Mouse (Mus musculus) hindbrain, postnatal 0 days (tissue): ENCODE data around the gene Trim9. TPM values are rescaled to one million over a fixed set of nuclear protein-coding genes. Genes with fewer than 3 reads are reported as not detected.

Experiments
- ATAC-seq: fragments of 200-750 bp; cut with Nextera tagmentation; 2 replicates; pipeline ENCODE4 v1.8.0; 2017; ENCODE audit warnings: mild to moderate bottlenecking, moderate TSS enrichment, moderate library complexity
- DNase-seq: peaks from one replicate; pipeline ENCODE4 v3.0.0-alpha.2; 2015; ENCODE audit warnings: low spot score
- H3K27ac ChIP-seq: fragments of 300-500 bp; sonication (generic); 2 replicates; pipeline ENCODE4 v1.5.1; 2014; ENCODE audit warnings: mild to moderate bottlenecking
- H3K27me3 ChIP-seq: fragments of 300-500 bp; sonication (generic); 2 replicates; pipeline ENCODE4 v1.6.1; 2014; ENCODE audit warnings: low read length, mixed read lengths; ENCODE audit not compliant: insufficient read depth
- H3K36me3 ChIP-seq: fragments of 300-500 bp; sonication (generic); 2 replicates; pipeline ENCODE4 v1.6.1; 2014; ENCODE audit warnings: low read length, mixed read lengths; ENCODE audit not compliant: insufficient read depth
- H3K4me1 ChIP-seq: fragments of 300-500 bp; sonication (generic); 2 replicates; pipeline ENCODE4 v1.6.1; 2014; ENCODE audit warnings: antibody characterized with exemption, low read length, mixed read lengths; ENCODE audit not compliant: insufficient read depth
- H3K4me2 ChIP-seq: fragments of 300-500 bp; sonication (generic); 2 replicates; pipeline ENCODE4 v1.6.1; 2014; ENCODE audit warnings: low read depth, mild to moderate bottlenecking, low read length, moderate library complexity, mixed read lengths
- H3K4me3 ChIP-seq: fragments of 300-500 bp; sonication (generic); 2 replicates; pipeline ENCODE4 v1.5.1; 2014; ENCODE audit warnings: low read length
- H3K9ac ChIP-seq: fragments of 300-500 bp; sonication (generic); replicated peaks from 2 replicates; pipeline ENCODE4 v1.6.1; 2014; ENCODE audit warnings: mild to moderate bottlenecking, low read length, moderate library complexity, mixed read lengths
- H3K9me3 ChIP-seq: fragments of 300-500 bp; sonication (generic); 2 replicates; pipeline ENCODE4 v1.6.1; 2016; ENCODE audit warnings: low read length, mixed read lengths
- CTCF ChIP-seq: IDR thresholded peaks from 2 replicates; pipeline ENCODE4 v1.5.1; 2016; ENCODE audit warnings: antibody characterized with exemption, control low read depth, low read depth
- WGBS: fragments of 180-500 bp; shearing (Covaris S2); extraction: QIAGEN DNeasy Blood & Tissue Kit; methylation state at CpG from one replicate; pipeline ENCODE4 v1.1.7; 2014; 5-methylcytosine and 5-hydroxymethylcytosine counted together
- polyA plus RNA-seq: library from polyadenylated mRNA; unstranded; fragments of >200 nt; fragmentation: Nextera tagmentation; extraction: Ambion mirVana; gene quantifications from 2 replicates; pipeline ENCODE4 v1.2.1, GENCODE M21; 2015
- total RNA-seq: library from RNA; depleted of rRNA; stranded (reverse); fragments of >200 nt; gene quantifications from 2 replicates; pipeline ENCODE4 v1.2.3, GENCODE M21; 2014; rRNA removed

The Trim9 gene
- total and polyA plus RNA-seq, 2 experiments from 2014 or later, result 105 to 214 TPM

- no peaks in the 10 kb centered on the region for H3K9me3 ChIP-seq
- no peak for ATAC-seq
- no peaks in the 10 kb centered on the region for H3K27me3 ChIP-seq
- WGBS, result 71% methylated on average over 5 of the region's 5 CpGs
- H3K27ac ChIP-seq, result no peak overlapping the region
- no peak overlapping the region for H3K4me3 ChIP-seq
- H3K9ac ChIP-seq, result no peak overlapping the region
- TF ChIP-seq CTCF, result no peak
- DNase-seq, result no peak
- H3K4me2 ChIP-seq, result no peak overlapping the region
- no peaks in the 10 kb centered on the region for H3K4me1 ChIP-seq
- H3K36me3 ChIP-seq, result no peaks in the 10 kb centered on the region
Measured at GRCm38 (mm10) chr12:70208214-70208613, 139.2 kb downstream of the Trim9 start.

GRCm38 (mm10) chr12:70204433-70204832 is 143.0 kb downstream of the Trim9 start:
- H3K4me2 ChIP-seq, result no peak overlapping the region
- H3K9me3 ChIP-seq, result no peaks in the 10 kb centered on the region
- no peak overlapping the region for H3K4me3 ChIP-seq
- no peak overlapping the region for H3K27ac ChIP-seq
- H3K27me3 ChIP-seq, result no peaks in the 10 kb centered on the region
- no peaks in the 10 kb centered on the region for H3K4me1 ChIP-seq
- H3K36me3 ChIP-seq, result no peaks in the 10 kb centered on the region
- ATAC-seq, result no peak
- DNase-seq, result no peak
- 84% methylated on average over 8 of the region's 8 CpGs for WGBS
- no peak overlapping the region for H3K9ac ChIP-seq
- TF ChIP-seq CTCF, result no peak

DNA sequence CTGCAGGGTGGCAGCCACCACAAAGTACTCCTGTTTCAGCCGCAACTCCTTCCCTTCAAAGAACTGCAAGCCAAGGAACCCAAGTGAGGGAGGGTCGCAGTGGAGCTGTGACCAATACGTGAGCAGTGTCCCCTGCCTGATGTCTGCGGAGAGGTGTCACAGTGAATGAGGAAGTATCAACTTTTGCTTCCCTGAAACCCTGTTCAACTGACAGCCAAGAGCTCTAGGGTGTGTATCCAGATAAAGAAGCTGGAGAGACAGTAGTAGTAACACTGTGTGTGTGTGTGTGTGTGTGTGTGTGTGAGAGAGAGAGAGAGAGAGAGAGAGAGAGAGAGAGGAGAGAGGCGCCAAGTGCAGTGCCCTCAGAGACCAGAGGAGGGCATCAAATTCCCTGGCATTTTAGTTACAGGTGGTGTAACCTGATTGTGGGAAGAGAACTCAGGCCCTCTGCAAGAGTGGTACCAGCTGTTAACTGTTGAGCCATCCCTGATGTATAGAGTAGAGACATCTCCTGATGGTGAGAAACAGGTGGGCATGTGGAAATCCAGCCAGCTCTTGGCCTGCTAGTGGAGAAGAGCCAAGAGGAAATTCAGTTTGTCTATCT is 145.4 kb downstream of the Trim9 start:
- Histone ChIP-seq H3K27ac (no peak overlapping the region), H3K27me3 (no peaks in the 10 kb centered on the region), H3K36me3 (no peaks in the 10 kb centered on the region), H3K4me2 (no peak overlapping the region), H3K4me3 (no peak overlapping the region), H3K9me3 (no peaks in the 10 kb centered on the region), H3K9ac (no peak overlapping the region), H3K4me1 (no peaks in the 10 kb centered on the region)
- 75% methylated on average over 5 of the region's 5 CpGs for WGBS
- no peak for DNase-seq
- peak; percentile 20; the same call in 1 of the 2 replicates for TF ChIP-seq CTCF
- no peak for ATAC-seq

- Histone ChIP-seq H3K27ac (no peak overlapping the region), H3K36me3 (no peaks in the 10 kb centered on the region), H3K9ac (no peak overlapping the region), H3K9me3 (no peaks in the 10 kb centered on the region), H3K4me3 (no peak overlapping the region), H3K27me3 (no peaks in the 10 kb centered on the region), H3K4me1 (no peaks in the 10 kb centered on the region), H3K4me2 (no peak overlapping the region)
- TF ChIP-seq CTCF, result no peak
- ATAC-seq, result no peak
- WGBS, result 60% methylated on average over 5 of the region's 5 CpGs
- DNase-seq, result no peak
Measured at GRCm38 (mm10) chr12:70196341-70196740, 151.1 kb downstream of the Trim9 start.

DNA sequence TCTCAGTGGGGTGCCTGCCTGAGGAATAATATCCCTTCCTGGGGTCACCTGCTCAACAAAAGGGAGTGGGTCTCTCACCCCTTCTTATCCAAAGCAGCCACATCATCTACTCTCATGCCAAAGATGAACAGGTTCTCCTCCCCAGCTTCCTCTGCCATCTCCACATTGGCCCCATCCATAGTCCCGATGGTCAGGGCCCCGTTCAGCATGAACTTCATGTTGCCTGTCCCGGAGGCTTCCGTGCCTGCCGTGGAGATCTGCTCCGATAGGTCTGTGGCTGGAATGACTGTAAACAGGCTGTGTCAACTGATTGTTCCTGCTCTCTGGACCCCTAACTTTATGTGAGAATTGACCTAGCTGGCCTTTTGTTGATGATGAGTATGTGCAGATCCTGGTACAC is 152.0 kb downstream of the Trim9 start:
- no peak for DNase-seq
- no peak overlapping the region for H3K4me3 ChIP-seq
- H3K27me3 ChIP-seq, result no peaks in the 10 kb centered on the region
- 96% methylated on average over 6 of the region's 6 CpGs for WGBS
- H3K9me3 ChIP-seq, result no peaks in the 10 kb centered on the region
- no peak overlapping the region for H3K27ac ChIP-seq
- H3K4me1 ChIP-seq, result no peaks in the 10 kb centered on the region
- no peak overlapping the region for H3K4me2 ChIP-seq
- TF ChIP-seq CTCF, result no peak
- ATAC-seq, result no peak
- no peak overlapping the region for H3K9ac ChIP-seq
- no peaks in the 10 kb centered on the region for H3K36me3 ChIP-seq

Other genes with a start within 250 kb of the Trim9 start
- gene Nin, start 233.9 kb downstream of the Trim9 start, total RNA-seq, result 18.9 and 24.2 TPM in 2 replicates
- gene Nin, start 233.9 kb downstream of the Trim9 start, polyA plus RNA-seq, result 6.1 and 6.2 TPM in 2 replicates
- gene Abhd12b, start 193.5 kb downstream of the Trim9 start, total RNA-seq, result 0.14 TPM in 1 of 2 replicates, not detected in the other
- not detected in 2 replicates for gene Abhd12b, start 193.5 kb downstream of the Trim9 start, polyA plus RNA-seq
- 9.0 and 10.9 TPM in 2 replicates for gene Pygl, start 116.1 kb downstream of the Trim9 start, total RNA-seq
- 8.3 and 8.4 TPM in 2 replicates for gene Pygl, start 116.1 kb downstream of the Trim9 start, polyA plus RNA-seq
- 57.5 and 61.6 TPM in 2 replicates for gene Tmx1, start 105.5 kb upstream of the Trim9 start, total RNA-seq
- 132 and 134 TPM in 2 replicates for gene Tmx1, start 105.5 kb upstream of the Trim9 start, polyA plus RNA-seq